Mouse (Mus musculus) G1E (cell line): ENCODE data around the gene Pus3. TPM values are rescaled to one million over a fixed set of nuclear protein-coding genes. Genes with fewer than 3 reads are reported as not detected.
A peak's percentile ranks its signal among the peaks of the same experiment; 100 is the strongest.

Source experiments
- ATAC-seq: 2 replicates; pipeline ENCODE4 v1.8.0; 2016; ENCODE audit warnings: mild to moderate bottlenecking; ENCODE audit not compliant: insufficient number of reproducible peaks, poor library complexity, low FRiP score, severe bottlenecking; ENCODE audit errors: extremely low read depth
- DNase-seq: peaks from one replicate; pipeline ENCODE4 v3.0.0; 2012; ENCODE audit warnings: low spot score
- H3K27me3 ChIP-seq: 2 replicates; pipeline ENCODE4 v1.6.1; 2012; ENCODE audit warnings: mild to moderate bottlenecking, low read length, inconsistent platforms; ENCODE audit not compliant: insufficient read depth
- H3K36me3 ChIP-seq: replicated peaks from 2 replicates; pipeline ENCODE3; 2012; ENCODE audit warnings: mild to moderate bottlenecking, inconsistent platforms
- H3K4me1 ChIP-seq: 2 replicates; pipeline ENCODE4 v1.6.1; 2012; ENCODE audit warnings: low read depth, low read length, inconsistent platforms, mixed read lengths; ENCODE audit not compliant: insufficient read depth
- H3K4me3 ChIP-seq: 2 replicates; pipeline ENCODE4 v1.5.1; 2012; ENCODE audit warnings: low read depth, mild to moderate bottlenecking, inconsistent platforms, low read length, moderate library complexity, mixed read lengths
- H3K9me3 ChIP-seq: replicated peaks from 2 replicates; pipeline ENCODE4 v1.6.1; 2012; ENCODE audit warnings: inconsistent platforms
- CTCF ChIP-seq: IDR thresholded peaks from 2 replicates; pipeline ENCODE4 v1.5.1; 2012; ENCODE audit warnings: low read depth, low read length, inconsistent platforms, mixed read lengths
- GATA1 ChIP-seq: IDR thresholded peaks from 2 replicates; pipeline ENCODE4 v1.6.1; 2012; ENCODE audit warnings: borderline replicate concordance, low read length, inconsistent platforms, mixed read lengths
- GATA2 ChIP-seq: IDR thresholded peaks from 2 replicates; pipeline ENCODE4 v1.6.1; 2012; ENCODE audit warnings: low read depth, low read length, inconsistent platforms, borderline replicate concordance
- POLR2AphosphoS5 ChIP-seq: IDR thresholded peaks from 2 replicates; pipeline ENCODE4 v1.6.1; 2012; ENCODE audit warnings: low read depth, low read length, inconsistent platforms; ENCODE audit not compliant: insufficient replicate concordance
- TAL1 ChIP-seq: conservative IDR thresholded peaks from 2 replicates; pipeline ENCODE4 v1.6.1; 2012; ENCODE audit warnings: low read depth, low read length, inconsistent platforms, mixed read lengths
- polyA plus RNA-seq: library from polyadenylated mRNA; stranded (reverse); fragments of >175 nt; gene quantifications from 2 replicates; pipeline ENCODE4 v1.2.3, GENCODE M21; 2012
- total RNA-seq, 2 experiments: library from RNA; stranded (forward) in 1 of 2; stranded (reverse) in 1 of 2; fragments of 200-1000 nt in 1 of 2; fragments of >200 nt in 1 of 2; fragmentation: Nextera tagmentation in 1 of 2; gene quantifications; 2 replicates each; pipeline ENCODE4 v1.2.3; 2014 to 2017

Gene Pus3
- total and polyA plus RNA-seq, 3 experiments = 1.6 to 57.3 (median 52.1) TPM

GRCm38 (mm10) chr9:35535110-35535509 lies 23.3 kb upstream of the Pus3 start:
- DNase-seq (peak; percentile 4), ATAC-seq (peak; percentile 63)
- peaks cover 6% of the 10 kb centered on the region; the same call in 1 of the 2 replicates for H3K27me3 ChIP-seq

GRCm38 (mm10) chr9:35535876-35536275 lies 22.5 kb upstream of the Pus3 start:
- H3K4me3 ChIP-seq = no peak overlapping the region
- peaks cover 10% of the 10 kb centered on the region; the same call in 1 of the 2 replicates for H3K27me3 ChIP-seq
- H3K9me3 ChIP-seq = no peaks in the 10 kb centered on the region
- TF ChIP-seq POLR2AphosphoS5 = no peak
- no peak for TF ChIP-seq CTCF
- no peak for TF ChIP-seq GATA1
- TF ChIP-seq GATA2 = no peak
- no peak for TF ChIP-seq TAL1
- ATAC-seq (no peak), DNase-seq (no peak)
- peaks cover 3% of the 10 kb centered on the region; the same call in 1 of the 2 replicates for H3K4me1 ChIP-seq
- H3K36me3 ChIP-seq = no peaks in the 10 kb centered on the region

More at GRCm38 (mm10) chr9:35535110-35535509, 23.3 kb upstream of the Pus3 start:
- Histone ChIP-seq H3K4me1 (peaks cover 3% of the 10 kb centered on the region; the same call in 1 of the 2 replicates), H3K36me3 (no peaks in the 10 kb centered on the region), H3K4me3 (no peak overlapping the region), H3K9me3 (no peaks in the 10 kb centered on the region)
- TF ChIP-seq TAL1 (no peak), CTCF (peak; percentile 62)

DNA sequence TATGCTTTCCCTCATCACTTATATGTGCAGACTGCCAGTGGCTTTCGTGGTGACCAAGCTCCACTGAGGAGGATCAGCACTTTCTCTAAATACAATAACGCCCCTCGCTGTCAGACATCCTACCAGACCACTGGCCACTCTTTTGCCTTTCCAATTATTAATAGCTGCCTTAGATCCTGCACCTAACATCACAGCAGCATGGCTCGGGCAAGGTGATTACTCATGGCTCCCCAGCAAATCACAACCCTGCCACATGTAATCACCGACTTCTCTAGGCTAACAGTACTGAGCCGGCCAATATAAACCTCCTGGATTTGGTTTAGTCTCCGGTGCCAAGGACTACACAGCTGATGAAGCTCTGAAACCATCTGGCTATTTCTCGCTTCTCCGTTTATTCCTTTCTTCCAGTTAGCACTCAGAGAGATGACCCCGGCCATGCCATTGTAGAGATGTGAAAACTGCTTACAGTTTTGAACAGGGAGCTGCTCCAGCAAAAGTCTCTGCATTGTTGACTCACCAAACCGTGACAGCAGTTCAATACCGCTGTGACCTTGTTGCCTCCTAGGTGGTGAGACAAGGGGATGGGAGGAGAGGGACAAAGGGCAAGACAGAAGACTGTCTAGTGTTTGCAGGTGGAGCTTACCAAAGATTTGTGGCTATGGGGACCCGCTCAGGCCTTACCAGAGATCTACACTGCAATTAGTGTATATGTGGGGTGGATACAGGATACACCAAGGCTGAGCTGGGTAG lies 19.2 kb upstream of the Pus3 start:
- H3K27me3 ChIP-seq = peaks cover 15% of the 10 kb centered on the region; the same call in 1 of the 2 replicates
- H3K36me3 ChIP-seq = no peaks in the 10 kb centered on the region
- TF ChIP-seq GATA1 (no peak), CTCF (no peak), POLR2AphosphoS5 (no peak), GATA2 (no peak), TAL1 (no peak)
- no peak for DNase-seq
- H3K4me3 ChIP-seq = no peak overlapping the region
- no peaks in the 10 kb centered on the region for H3K9me3 ChIP-seq
- no peak for ATAC-seq
- peaks cover 3% of the 10 kb centered on the region; the same call in 1 of the 2 replicates for H3K4me1 ChIP-seq

DNA sequence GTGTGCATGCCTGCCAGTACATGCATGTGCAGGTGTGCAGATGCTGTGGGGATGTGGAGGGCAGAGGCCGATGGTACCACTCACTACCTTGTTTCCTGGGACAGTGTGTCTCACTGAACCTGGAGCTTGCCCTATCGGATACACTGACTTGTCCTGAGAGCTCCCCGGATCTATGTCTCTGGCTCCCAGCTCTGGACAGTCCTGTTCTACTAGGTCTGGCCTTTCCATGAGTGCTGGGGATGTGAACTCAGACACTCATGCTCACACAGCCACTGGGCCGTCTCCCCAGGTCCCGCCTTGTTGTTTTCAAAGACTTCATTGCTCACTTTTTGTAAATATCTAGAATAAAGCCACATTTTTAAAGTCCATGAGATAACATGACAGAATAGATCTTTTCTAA lies 17.4 kb upstream of the Pus3 start:
- no peak overlapping the region for H3K4me3 ChIP-seq
- DNase-seq = no peak
- H3K27me3 ChIP-seq = peaks cover 18% of the 10 kb centered on the region; the same call in 1 of the 2 replicates
- H3K9me3 ChIP-seq = no peaks in the 10 kb centered on the region
- no peaks in the 10 kb centered on the region for H3K36me3 ChIP-seq
- peaks cover 3% of the 10 kb centered on the region; the same call in 1 of the 2 replicates for H3K4me1 ChIP-seq
- ATAC-seq = no peak
- no peak for TF ChIP-seq CTCF
- TF ChIP-seq GATA1 = no peak
- TF ChIP-seq GATA2 = no peak
- no peak for TF ChIP-seq TAL1
- TF ChIP-seq POLR2AphosphoS5 = no peak

GRCm38 (mm10) chr9:35541488-35541887 lies 16.9 kb upstream of the Pus3 start:
- peak; percentile 28 for DNase-seq

DNA sequence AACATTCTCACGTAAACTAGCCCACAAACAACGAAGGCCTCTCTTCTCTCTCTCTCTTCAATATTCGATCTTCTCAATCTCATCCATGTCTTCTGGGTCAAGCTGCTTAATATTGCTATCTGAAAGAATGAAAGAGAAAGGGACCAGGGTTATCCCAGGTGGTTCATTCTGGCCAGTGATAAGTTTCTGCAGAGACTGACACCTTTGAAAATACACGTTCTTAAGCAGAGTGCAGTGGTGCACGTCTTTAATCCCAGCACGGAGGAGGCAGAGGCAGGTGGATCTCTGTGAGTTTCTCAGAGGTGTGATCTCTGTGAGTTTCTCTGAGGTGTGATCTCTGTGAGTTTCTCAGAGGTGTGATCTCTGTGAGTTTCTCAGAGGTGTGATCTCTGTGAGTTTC lies 16.5 kb upstream of the Pus3 start:
- no peak for ATAC-seq
- Histone ChIP-seq H3K27me3 (peaks cover 18% of the 10 kb centered on the region; the same call in 1 of the 2 replicates), H3K9me3 (no peaks in the 10 kb centered on the region), H3K4me3 (no peak overlapping the region), H3K36me3 (no peaks in the 10 kb centered on the region), H3K4me1 (peaks cover 3% of the 10 kb centered on the region; the same call in 1 of the 2 replicates)
- no peak for DNase-seq
- TF ChIP-seq CTCF (no peak), POLR2AphosphoS5 (no peak), GATA1 (no peak), GATA2 (no peak), TAL1 (no peak)

More at GRCm38 (mm10) chr9:35541488-35541887, 16.9 kb upstream of the Pus3 start:
- Histone ChIP-seq H3K9me3 (no peaks in the 10 kb centered on the region), H3K4me3 (no peak overlapping the region), H3K4me1 (peaks cover 3% of the 10 kb centered on the region; the same call in 1 of the 2 replicates), H3K36me3 (no peaks in the 10 kb centered on the region), H3K27me3 (peaks cover 18% of the 10 kb centered on the region; the same call in 1 of the 2 replicates)
- peak; percentile 49; the same call in 1 of the 2 replicates for ATAC-seq
- TF ChIP-seq TAL1 (no peak), CTCF (peak; percentile 46; the same call in 1 of the 2 replicates)
